28 mouse cellular contexts compared by ENCODE assay signal in genomic region chr17:58351310-58351709, GRCm38 (mm10).
"Had no signal": no experiment of that assay in that cellular context is flagged by ENCODE, and none has a peak within 500 bp of the region (broad histone marks: within the 10 kb centered on the region; RNA-seq: fewer than 3 reads in every experiment).

No protein-coding gene starts in this region.

- H3K9me3 ChIP-seq: embryonic facial prominence, embryonic 10.5 days; embryonic facial prominence, embryonic 12.5 days; embryonic facial prominence, embryonic 13.5 days; embryonic facial prominence, embryonic 15.5 days; forebrain, embryonic 10.5 days; forebrain, embryonic 12.5 days; forebrain, embryonic 13.5 days; forebrain, embryonic 15.5 days had no signal

- H3K36me3 ChIP-seq: embryonic facial prominence, embryonic 10.5 days; embryonic facial prominence, embryonic 12.5 days; embryonic facial prominence, embryonic 13.5 days; embryonic facial prominence, embryonic 15.5 days; forebrain, embryonic 10.5 days; forebrain, embryonic 12.5 days; forebrain, embryonic 15.5 days had no signal

- H3K27ac ChIP-seq: embryonic facial prominence, embryonic 10.5 days; embryonic facial prominence, embryonic 12.5 days; embryonic facial prominence, embryonic 13.5 days; embryonic facial prominence, embryonic 15.5 days; forebrain, embryonic 10.5 days; forebrain, embryonic 12.5 days; forebrain, embryonic 13.5 days; forebrain, embryonic 15.5 days; gastrocnemius, adult 2 months; heart, adult 2 months had no signal

- H3K9ac ChIP-seq: embryonic facial prominence, embryonic 12.5 days; embryonic facial prominence, embryonic 13.5 days; embryonic facial prominence, embryonic 15.5 days; forebrain, embryonic 12.5 days; forebrain, embryonic 13.5 days; forebrain, embryonic 15.5 days; forebrain, postnatal 0 days had no signal

- H3K27me3 ChIP-seq: embryonic facial prominence, embryonic 12.5 days; embryonic facial prominence, embryonic 13.5 days; embryonic facial prominence, embryonic 15.5 days; forebrain, embryonic 12.5 days; forebrain, embryonic 13.5 days; forebrain, embryonic 15.5 days had no signal

- ATAC-seq: forebrain, embryonic 13.5 days; forebrain, embryonic 14.5 days; forebrain, embryonic 15.5 days; forebrain, embryonic 16.5 days; forebrain, postnatal 0 days had no signal

- H3K4me2 ChIP-seq: embryonic facial prominence, embryonic 12.5 days; embryonic facial prominence, embryonic 13.5 days; embryonic facial prominence, embryonic 15.5 days; forebrain, embryonic 12.5 days; forebrain, embryonic 13.5 days; forebrain, embryonic 15.5 days had no signal

- DNase-seq: cerebellum, adult 8-10 months; cerebellum, adult 9-10 months; cerebellum, adult 9-11 months; cerebellum, postnatal 10 days; cerebellum, postnatal 14 days; cerebellum, postnatal 25 days; cerebellum, postnatal 36 days; embryo, embryonic 11 days; forebrain, postnatal 0 days; gastrocnemius, adult 2 months; gastrocnemius, postnatal 10 days; gastrocnemius, postnatal 14 days; gastrocnemius, postnatal 25 days; gastrocnemius, postnatal 36 days; heart, adult 11 months; heart, adult 18-20 months; heart, adult 2 months had no signal

- H3K4me1 ChIP-seq: embryonic facial prominence, embryonic 12.5 days; embryonic facial prominence, embryonic 13.5 days; embryonic facial prominence, embryonic 15.5 days; forebrain, embryonic 12.5 days; forebrain, embryonic 13.5 days; forebrain, embryonic 15.5 days had no signal

- H3K4me3 ChIP-seq: embryonic facial prominence, embryonic 10.5 days; embryonic facial prominence, embryonic 12.5 days; embryonic facial prominence, embryonic 13.5 days; embryonic facial prominence, embryonic 15.5 days; erythroblast, embryonic 14.5 days; forebrain, embryonic 10.5 days; forebrain, embryonic 12.5 days; forebrain, embryonic 13.5 days; forebrain, embryonic 15.5 days; gastrocnemius, adult 2 months; heart, adult 2 months had no signal
